Mouse (Mus musculus) midbrain, postnatal 0 days (tissue): ENCODE data around the gene Olfr1205. TPM values are rescaled to one million over a fixed set of nuclear protein-coding genes. Genes with fewer than 3 reads are reported as not detected.

Experiments
- ATAC-seq: fragments of 200-750 bp; cut with Nextera tagmentation; 2 replicates; pipeline ENCODE4 v1.8.0; 2017; ENCODE audit warnings: moderate number of reproducible peaks, mild to moderate bottlenecking, moderate TSS enrichment, moderate library complexity; ENCODE audit not compliant: low FRiP score
- DNase-seq: peaks from one replicate; pipeline ENCODE4 v3.0.0-alpha.2; 2015; ENCODE audit warnings: low spot score
- H3K27ac ChIP-seq: fragments of 300-500 bp; sonication (generic); 2 replicates; pipeline ENCODE4 v1.5.1; 2014; ENCODE audit warnings: low read depth, mild to moderate bottlenecking, low read length, mixed read lengths
- H3K27me3 ChIP-seq: fragments of 300-500 bp; sonication (generic); 2 replicates; pipeline ENCODE4 v1.6.1; 2014; ENCODE audit warnings: low read length, control low read depth, mixed read lengths; ENCODE audit not compliant: insufficient read depth
- H3K36me3 ChIP-seq: fragments of 300-500 bp; sonication (generic); 2 replicates; pipeline ENCODE4 v1.6.1; 2014; ENCODE audit warnings: low read length, control low read depth, mixed read lengths; ENCODE audit not compliant: insufficient read depth
- H3K4me1 ChIP-seq: fragments of 300-500 bp; sonication (generic); 2 replicates; pipeline ENCODE4 v1.6.1; 2014; ENCODE audit warnings: mild to moderate bottlenecking, control low read depth, antibody characterized with exemption, low read length, mixed read lengths; ENCODE audit not compliant: insufficient read depth
- H3K4me2 ChIP-seq: fragments of 300-500 bp; sonication (generic); 2 replicates; pipeline ENCODE4 v1.6.1; 2014; ENCODE audit warnings: low read depth, mild to moderate bottlenecking, low read length, mixed read lengths; ENCODE audit not compliant: poor library complexity, severe bottlenecking
- H3K4me3 ChIP-seq: fragments of 300-500 bp; sonication (generic); 2 replicates; pipeline ENCODE4 v1.5.1; 2014; ENCODE audit warnings: low read depth, mild to moderate bottlenecking, low read length, moderate library complexity
- H3K9ac ChIP-seq: fragments of 300-500 bp; sonication (generic); replicated peaks from 2 replicates; pipeline ENCODE4 v1.6.1; 2014; ENCODE audit warnings: mild to moderate bottlenecking, low read length, moderate library complexity, mixed read lengths; ENCODE audit not compliant: poor library complexity, severe bottlenecking
- H3K9me3 ChIP-seq: fragments of 300-500 bp; sonication (generic); 2 replicates; pipeline ENCODE4 v1.6.1; 2016; ENCODE audit warnings: low read length, control low read depth
- CTCF ChIP-seq: IDR thresholded peaks from 2 replicates; pipeline ENCODE4 v1.5.1; 2016; ENCODE audit warnings: antibody characterized with exemption, mild to moderate bottlenecking
- WGBS: fragments of 180-500 bp; shearing (Covaris S2); extraction: QIAGEN DNeasy Blood & Tissue Kit; methylation state at CpG from one replicate; pipeline ENCODE4 v1.1.7; 2014; 5-methylcytosine and 5-hydroxymethylcytosine counted together
- polyA plus RNA-seq: library from polyadenylated mRNA; unstranded; fragments of >200 nt; fragmentation: Nextera tagmentation; extraction: Ambion mirVana; gene quantifications from 2 replicates; pipeline ENCODE4 v1.2.1, GENCODE M21; 2015
- total RNA-seq: library from RNA; depleted of rRNA; stranded (reverse); fragments of >200 nt; gene quantifications from 2 replicates; pipeline ENCODE4 v1.2.3, GENCODE M21; 2014; rRNA removed

Gene Olfr1205
- not detected in 2 replicates for total RNA-seq
- not detected in 2 replicates for polyA plus RNA-seq

DNA sequence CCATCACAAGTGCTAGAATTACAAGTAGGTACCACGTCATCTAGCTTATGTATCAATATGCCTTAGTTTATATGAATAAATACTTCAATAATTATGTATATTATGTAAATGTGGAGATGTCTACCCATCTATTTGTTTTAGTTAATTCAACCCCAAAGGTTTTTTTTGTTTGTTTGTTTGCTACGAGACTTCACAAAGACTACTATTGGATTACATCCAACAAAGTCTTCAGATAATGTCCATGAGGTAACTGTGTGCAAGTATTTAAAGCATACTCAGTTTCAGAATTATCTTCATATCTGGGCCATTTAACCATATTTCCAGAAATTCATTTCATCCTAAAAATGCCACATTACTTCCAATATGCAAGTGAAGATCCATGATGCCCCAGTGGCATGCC lies at the start of gene Olfr1205:
Gene Olfr1205, plus strand, starts transcription at position 301 of the 400 bp plus-strand sequence.
- no peak within 1 kb of the TSS for H3K4me3 ChIP-seq
- H3K9me3 ChIP-seq: no peaks in the 10 kb centered on the region
- H3K9ac ChIP-seq: no peak within 1 kb of the TSS
- H3K4me1 ChIP-seq: no peaks in the 10 kb centered on the region
- H3K27me3 ChIP-seq: no peaks in the 10 kb centered on the region
- no peak for DNase-seq
- 90% methylated on average over 2 of the region's 2 CpGs for WGBS
- ATAC-seq: no peak
- H3K4me2 ChIP-seq: no peak within 1 kb of the TSS
- H3K36me3 ChIP-seq: no peaks in the 10 kb centered on the region
- no peak for TF ChIP-seq CTCF
- no peak within 1 kb of the TSS for H3K27ac ChIP-seq

DNA sequence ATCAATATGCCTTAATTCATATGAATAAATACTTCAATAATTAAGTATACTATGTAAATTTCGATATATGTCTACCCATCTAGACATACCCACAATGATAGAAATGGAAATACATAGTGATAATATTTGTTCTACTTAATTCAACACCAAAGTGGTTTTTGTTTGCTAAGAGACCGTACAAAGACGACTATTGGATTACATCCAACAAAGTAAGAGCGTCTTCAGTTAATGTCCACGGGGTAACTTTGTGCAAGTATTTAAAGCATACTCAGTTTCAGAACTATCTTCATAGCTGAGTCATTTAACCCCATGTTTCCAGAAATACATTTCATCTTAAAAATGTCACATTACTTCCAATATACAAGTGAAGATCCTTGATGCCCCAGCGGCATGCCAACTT lies 36.8 kb upstream of the Olfr1205 start, which contains the start of gene Olfr1201:
Gene Olfr1201, plus strand, starts transcription at position 301 of the 400 bp plus-strand sequence.
- H3K4me2 ChIP-seq: no peak within 1 kb of the TSS
- H3K27ac ChIP-seq: no peak within 1 kb of the TSS
- TF ChIP-seq CTCF: no peak
- H3K9me3 ChIP-seq: no peaks in the 10 kb centered on the region
- no peaks in the 10 kb centered on the region for H3K36me3 ChIP-seq
- H3K4me3 ChIP-seq: no peak within 1 kb of the TSS
- H3K27me3 ChIP-seq: no peaks in the 10 kb centered on the region
- DNase-seq (no peak), ATAC-seq (no peak)
- H3K9ac ChIP-seq: no peak within 1 kb of the TSS
- 84% methylated on average over 6 of the region's 6 CpGs for WGBS
- no peaks in the 10 kb centered on the region for H3K4me1 ChIP-seq

GRCm38 (mm10) chr2:88814196-88814595 lies 15.3 kb upstream of the Olfr1205 start, which contains the start of gene Olfr1202:
Gene Olfr1202 (plus strand): TSS chr2:88814496.
- Histone ChIP-seq H3K4me1 (no peaks in the 10 kb centered on the region), H3K27ac (no peak within 1 kb of the TSS), H3K4me2 (no peak within 1 kb of the TSS), H3K36me3 (no peaks in the 10 kb centered on the region), H3K27me3 (no peaks in the 10 kb centered on the region), H3K9me3 (no peaks in the 10 kb centered on the region), H3K9ac (no peak within 1 kb of the TSS), H3K4me3 (no peak within 1 kb of the TSS)
- no peak for ATAC-seq
- no peak for TF ChIP-seq CTCF
- DNase-seq: no peak
- WGBS: 73% methylated on average over 1 of the region's 1 CpGs

DNA sequence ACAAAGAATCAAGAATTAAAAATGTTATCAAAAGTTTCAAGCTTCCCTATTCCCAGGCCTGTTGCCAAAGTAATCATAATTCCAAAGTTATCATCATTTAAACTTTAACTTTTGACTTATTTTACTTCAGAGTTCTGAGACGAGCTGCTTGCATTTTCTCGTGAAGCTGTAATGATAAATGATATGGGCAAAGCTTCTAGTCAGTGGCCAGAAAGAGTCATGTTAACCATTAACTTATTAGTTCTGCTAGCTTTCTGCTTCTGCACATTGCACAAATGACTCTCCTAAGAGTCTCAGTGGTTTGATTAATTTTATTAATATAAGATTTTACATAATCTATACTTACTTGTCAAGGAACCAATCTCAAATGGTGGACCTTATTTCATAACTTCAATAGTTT lies 8.9 kb downstream of the Olfr1205 start:
- no peak overlapping the region for H3K27ac ChIP-seq
- no peaks in the 10 kb centered on the region for H3K27me3 ChIP-seq
- no peak overlapping the region for H3K4me2 ChIP-seq
- no peak overlapping the region for H3K4me3 ChIP-seq
- H3K9me3 ChIP-seq: no peaks in the 10 kb centered on the region
- H3K36me3 ChIP-seq: no peaks in the 10 kb centered on the region
- WGBS: 88% methylated on average over 2 of the region's 2 CpGs
- no peaks in the 10 kb centered on the region for H3K4me1 ChIP-seq
- DNase-seq (no peak), ATAC-seq (no peak)
- no peak overlapping the region for H3K9ac ChIP-seq
- no peak for TF ChIP-seq CTCF

- Histone ChIP-seq H3K4me3 (no peak within 1 kb of the TSS), H3K4me1 (no peaks in the 10 kb centered on the region), H3K27ac (no peak within 1 kb of the TSS), H3K27me3 (no peaks in the 10 kb centered on the region), H3K36me3 (no peaks in the 10 kb centered on the region), H3K9me3 (no peaks in the 10 kb centered on the region), H3K4me2 (no peak within 1 kb of the TSS), H3K9ac (no peak within 1 kb of the TSS)
- 91% methylated on average over 1 of the region's 1 CpGs for whole genome bisulfite sequencing
- no peak for TF ChIP-seq CTCF
- DNase-seq: no peak
- no peak for ATAC-seq
These were observed 19.5 kb downstream of the Olfr1205 start, which contains the start of gene Olfr1204 for GRCm38 (mm10) chr2:88848992-88849391. Gene Olfr1204 (plus strand): TSS chr2:88849292.

DNA sequence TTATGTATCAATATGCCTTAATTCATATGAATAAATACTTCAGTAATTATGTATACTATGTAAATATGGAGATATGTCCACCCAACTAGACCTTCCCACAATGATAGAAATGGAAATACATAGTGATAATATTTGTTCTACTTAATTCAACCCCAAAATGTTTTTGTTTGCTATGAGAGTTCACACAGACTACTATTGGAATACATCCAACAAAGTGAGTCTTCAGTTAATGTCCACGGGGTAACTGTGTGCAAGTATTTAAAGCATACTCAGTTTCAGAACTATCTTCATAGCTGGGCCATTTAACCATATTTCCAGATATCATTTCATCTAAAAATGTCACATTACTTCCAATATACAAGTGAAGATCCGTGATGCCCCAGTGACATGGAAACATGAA lies 33.4 kb downstream of the Olfr1205 start, which contains the start of gene Olfr1206:
Gene Olfr1206, plus strand, starts transcription at position 301 of the 400 bp plus-strand sequence.
- Histone ChIP-seq H3K27ac (no peak within 1 kb of the TSS), H3K4me3 (no peak within 1 kb of the TSS), H3K4me1 (no peaks in the 10 kb centered on the region), H3K36me3 (no peaks in the 10 kb centered on the region), H3K27me3 (no peaks in the 10 kb centered on the region), H3K9me3 (no peaks in the 10 kb centered on the region), H3K4me2 (no peak within 1 kb of the TSS), H3K9ac (no peak within 1 kb of the TSS)
- TF ChIP-seq CTCF: no peak
- no peak for ATAC-seq
- WGBS: 80% methylated on average over 2 of the region's 2 CpGs
- no peak for DNase-seq

Other genes with a start within 250 kb of the Olfr1205 start
- not detected in 2 replicates for gene Olfr1189, start 243.3 kb upstream of the Olfr1205 start, total RNA-seq
- not detected in 2 replicates for gene Olfr1189, start 243.3 kb upstream of the Olfr1205 start, polyA plus RNA-seq
- 0.28 TPM in 1 of 2 replicates, not detected in the other for gene Olfr1191-ps1, start 189.2 kb upstream of the Olfr1205 start, total RNA-seq
- gene Olfr1191-ps1, start 189.2 kb upstream of the Olfr1205 start, polyA plus RNA-seq: not detected in 2 replicates
- gene Olfr1192-ps1, start 181.2 kb upstream of the Olfr1205 start, total RNA-seq: not detected in 2 replicates
- not detected in 2 replicates for gene Olfr1192-ps1, start 181.2 kb upstream of the Olfr1205 start, polyA plus RNA-seq
- not detected in 2 replicates for gene Olfr1193, start 154.1 kb upstream of the Olfr1205 start, total RNA-seq
- not detected in 2 replicates for gene Olfr1193, start 154.1 kb upstream of the Olfr1205 start, polyA plus RNA-seq
- not detected in 2 replicates for gene Olfr1195, start 140.6 kb upstream of the Olfr1205 start, total RNA-seq
- gene Olfr1195, start 140.6 kb upstream of the Olfr1205 start, polyA plus RNA-seq: not detected in 2 replicates
- not detected in 2 replicates for gene Olfr1196, start 125.1 kb upstream of the Olfr1205 start, total RNA-seq
- not detected in 2 replicates for gene Olfr1196, start 125.1 kb upstream of the Olfr1205 start, polyA plus RNA-seq
- gene Olfr1197, start 97.4 kb upstream of the Olfr1205 start, total RNA-seq: not detected in 2 replicates
- gene Olfr1197, start 97.4 kb upstream of the Olfr1205 start, polyA plus RNA-seq: not detected in 2 replicates
- not detected in 2 replicates for gene Olfr1198, start 78.4 kb upstream of the Olfr1205 start, total RNA-seq
- not detected in 2 replicates for gene Olfr1198, start 78.4 kb upstream of the Olfr1205 start, polyA plus RNA-seq
- gene Olfr1199, start 69.3 kb upstream of the Olfr1205 start, total RNA-seq: not detected in 2 replicates
- not detected in 2 replicates for gene Olfr1199, start 69.3 kb upstream of the Olfr1205 start, polyA plus RNA-seq
- gene Olfr1200, start 59.2 kb upstream of the Olfr1205 start, total RNA-seq: not detected in 2 replicates
- not detected in 2 replicates for gene Olfr1200, start 59.2 kb upstream of the Olfr1205 start, polyA plus RNA-seq
- not detected in 2 replicates for gene Olfr1201, start 36.7 kb upstream of the Olfr1205 start, total RNA-seq
- not detected in 2 replicates for gene Olfr1201, start 36.7 kb upstream of the Olfr1205 start, polyA plus RNA-seq
- not detected in 2 replicates for gene Olfr1202, start 15.2 kb upstream of the Olfr1205 start, total RNA-seq
- gene Olfr1202, start 15.2 kb upstream of the Olfr1205 start, polyA plus RNA-seq: 0.04 TPM in 1 of 2 replicates, not detected in the other
- gene Olfr1204, start 19.6 kb downstream of the Olfr1205 start, total RNA-seq: not detected in 2 replicates
- gene Olfr1204, start 19.6 kb downstream of the Olfr1205 start, polyA plus RNA-seq: not detected in 2 replicates
- not detected in 2 replicates for gene Olfr1206, start 33.5 kb downstream of the Olfr1205 start, total RNA-seq
- not detected in 2 replicates for gene Olfr1206, start 33.5 kb downstream of the Olfr1205 start, polyA plus RNA-seq
- not detected in 2 replicates for gene Olfr1208, start 72.6 kb downstream of the Olfr1205 start, total RNA-seq
- not detected in 2 replicates for gene Olfr1208, start 72.6 kb downstream of the Olfr1205 start, polyA plus RNA-seq
- not detected in 2 replicates for gene Olfr1209, start 85.4 kb downstream of the Olfr1205 start, total RNA-seq
- gene Olfr1209, start 85.4 kb downstream of the Olfr1205 start, polyA plus RNA-seq: not detected in 2 replicates
- not detected in 2 replicates for gene Olfr1211, start 108.4 kb downstream of the Olfr1205 start, total RNA-seq
- not detected in 2 replicates for gene Olfr1211, start 108.4 kb downstream of the Olfr1205 start, polyA plus RNA-seq
- gene Olfr1212, start 124.2 kb downstream of the Olfr1205 start, total RNA-seq: not detected in 2 replicates
- not detected in 2 replicates for gene Olfr1212, start 124.2 kb downstream of the Olfr1205 start, polyA plus RNA-seq
- not detected in 2 replicates for gene Gm13762, start 150.5 kb downstream of the Olfr1205 start, total RNA-seq
- not detected in 2 replicates for gene Gm13762, start 150.5 kb downstream of the Olfr1205 start, polyA plus RNA-seq
- not detected in 2 replicates for gene Olfr1214, start 162.9 kb downstream of the Olfr1205 start, total RNA-seq
- not detected in 2 replicates for gene Olfr1214, start 162.9 kb downstream of the Olfr1205 start, polyA plus RNA-seq
- not detected in 2 replicates for gene Olfr1215, start 177.2 kb downstream of the Olfr1205 start, total RNA-seq
- not detected in 2 replicates for gene Olfr1215, start 177.2 kb downstream of the Olfr1205 start, polyA plus RNA-seq
- not detected in 2 replicates for gene Olfr1216, start 188.6 kb downstream of the Olfr1205 start, total RNA-seq
- not detected in 2 replicates for gene Olfr1216, start 188.6 kb downstream of the Olfr1205 start, polyA plus RNA-seq
- not detected in 2 replicates for gene Olfr1217, start 202.3 kb downstream of the Olfr1205 start, total RNA-seq
- gene Olfr1217, start 202.3 kb downstream of the Olfr1205 start, polyA plus RNA-seq: not detected in 2 replicates
- gene Olfr1218, start 231.4 kb downstream of the Olfr1205 start, total RNA-seq: not detected in 2 replicates
- gene Olfr1218, start 231.4 kb downstream of the Olfr1205 start, polyA plus RNA-seq: not detected in 2 replicates